Mouse (Mus musculus): ENCODE data around the gene Rnls.

Rnls gene

GRCm38 (mm10) chr19:33109941-33110371 lies 282.1 kb downstream of the Rnls start:
- no peak for DNase-seq (ENCODE audit: low spot score in 2 of 2)

- no peak for DNase-seq (ENCODE audit: low spot score in 2 of 2)
These were observed 283.0 kb downstream of the Rnls start for GRCm38 (mm10) chr19:33109141-33109540.

GRCm38 (mm10) chr19:33103851-33104250 lies 288.2 kb downstream of the Rnls start:
- no peak for DNase-seq (ENCODE audit: low spot score in 2 of 2)

GRCm38 (mm10) chr19:33102783-33103139 lies 289.3 kb downstream of the Rnls start:
- no peak for DNase-seq (ENCODE audit: low spot score in 2 of 2)

- DNase-seq (ENCODE audit: low spot score in 2 of 2): no peak
These were observed 289.9 kb downstream of the Rnls start for GRCm38 (mm10) chr19:33102008-33102782.

- no peak for DNase-seq (ENCODE audit: low spot score in 2 of 2)
These were observed 290.7 kb downstream of the Rnls start for GRCm38 (mm10) chr19:33101093-33102007.

GRCm38 (mm10) chr19:33100598-33100997 lies 291.5 kb downstream of the Rnls start:
- DNase-seq (ENCODE audit: low spot score in 2 of 2): no peak

GRCm38 (mm10) chr19:33100031-33100430 lies 292.1 kb downstream of the Rnls start:
- DNase-seq (ENCODE audit: low spot score in 2 of 2): no peak

GRCm38 (mm10) chr19:33099201-33099788 lies 292.8 kb downstream of the Rnls start:
- DNase-seq (ENCODE audit: low spot score in 2 of 2): no peak

- no peak for DNase-seq (ENCODE audit: low spot score in 2 of 2)
These were observed 294.4 kb downstream of the Rnls start for GRCm38 (mm10) chr19:33097691-33098090.

GRCm38 (mm10) chr19:33096581-33096980 lies 295.5 kb downstream of the Rnls start:
- DNase-seq (ENCODE audit: low spot score in 2 of 2): no peak

- DNase-seq (ENCODE audit: low spot score in 2 of 2): no peak
These were observed 299.5 kb downstream of the Rnls start for GRCm38 (mm10) chr19:33092575-33092974.

GRCm38 (mm10) chr19:33091324-33091723 lies 300.8 kb downstream of the Rnls start:
- no peak for DNase-seq (ENCODE audit: low spot score in 2 of 2)

GRCm38 (mm10) chr19:33088868-33089267 lies 303.2 kb downstream of the Rnls start:
- no peak for DNase-seq (ENCODE audit: low spot score in 2 of 2)

- no peak for DNase-seq (ENCODE audit: low spot score in 2 of 2)
These were observed 304.1 kb downstream of the Rnls start for GRCm38 (mm10) chr19:33087961-33088360.
